Mouse (Mus musculus): ENCODE results near the gene Nsd1. TPM values are rescaled to one million over a fixed set of nuclear protein-coding genes. Genes with fewer than 3 reads are reported as not detected.

Gene Nsd1
- polyA plus RNA-seq, 1 experiment from 2014 or later: 64.3 TPM

- Histone ChIP-seq H3K4me1 (no peaks in the 10 kb centered on the region), H3K27ac (no peak overlapping the region), H3K4me3 (no peak overlapping the region), H3K36me3 (replicated peaks) (peaks cover 71% of the 10 kb centered on the region), H3K9ac (no peak overlapping the region), H3K9me3 (no peaks in the 10 kb centered on the region), H3K27me3 (replicated peaks) (no peaks in the 10 kb centered on the region), H3K4me2 (no peak overlapping the region)
- WGBS: 87% methylated on average over 11 of the region's 11 CpGs
- ATAC-seq (replicated peaks): no peak
These were observed 137.2 kb downstream of the Nsd1 start for GRCm38 (mm10) chr13:55346745-55347144.

GRCm38 (mm10) chr13:55361145-55361544, 151.6 kb downstream of the Nsd1 start:
- H3K4me3 ChIP-seq: peak overlapping the region; percentile 91
- no peaks in the 10 kb centered on the region; the same call in 1 of the 2 replicates for H3K36me3 ChIP-seq (replicated peaks)
- H3K27ac ChIP-seq: no peak overlapping the region
- no peak for ATAC-seq (replicated peaks)
- H3K4me1 ChIP-seq: peaks cover 23% of the 10 kb centered on the region
- no peaks in the 10 kb centered on the region for H3K9me3 ChIP-seq
- H3K9ac ChIP-seq: no peak overlapping the region
- no peaks in the 10 kb centered on the region for H3K27me3 ChIP-seq (replicated peaks)
- peak overlapping the region; percentile 80 for H3K4me2 ChIP-seq

- Histone ChIP-seq H3K27me3 (replicated peaks) (no peaks in the 10 kb centered on the region), H3K4me3 (peak overlapping the region; percentile 91), H3K36me3 (replicated peaks) (no peaks in the 10 kb centered on the region; the same call in 1 of the 2 replicates), H3K9ac (peak overlapping the region; percentile 91), H3K9me3 (no peaks in the 10 kb centered on the region), H3K4me2 (peak overlapping the region; percentile 80), H3K27ac (peak overlapping the region; percentile 86), H3K4me1 (peaks cover 23% of the 10 kb centered on the region)
- ATAC-seq (replicated peaks): peak; percentile 68
- 1% methylated on average over 32 of the region's 32 CpGs for WGBS
These were observed 152.4 kb downstream of the Nsd1 start for GRCm38 (mm10) chr13:55361974-55362452.

GRCm38 (mm10) chr13:55362453-55363060, 153.0 kb downstream of the Nsd1 start, which contains the start of gene Lman2:
Gene Lman2, minus strand, starts transcription at chr13:55362783.
- Histone ChIP-seq H3K4me2 (peak within 1 kb of the TSS; percentile 80), H3K36me3 (replicated peaks) (no peaks in the 10 kb centered on the region; the same call in 1 of the 2 replicates), H3K27me3 (replicated peaks) (no peaks in the 10 kb centered on the region), H3K4me3 (peak within 1 kb of the TSS; percentile 91), H3K27ac (peak within 1 kb of the TSS; percentile 86), H3K9ac (peak within 1 kb of the TSS; percentile 91), H3K4me1 (peaks cover 23% of the 10 kb centered on the region), H3K9me3 (no peaks in the 10 kb centered on the region)
- WGBS: under 1% methylated on average over 35 of the region's 35 CpGs
- ATAC-seq (replicated peaks): peak; percentile 99

Other genes with a start within 250 kb of the Nsd1 start
- gene Hk3, start 188.4 kb upstream of the Nsd1 start, polyA plus RNA-seq (2015; fragmentation: Nextera tagmentation; extraction: Ambion mirVana): 1.3 and 1.4 TPM in 2 replicates
- 17.7 and 21.5 TPM in 2 replicates for gene Uimc1, start 109.5 kb upstream of the Nsd1 start, polyA plus RNA-seq (2015; fragmentation: Nextera tagmentation; extraction: Ambion mirVana)
- gene Zfp346, start 104.5 kb upstream of the Nsd1 start, polyA plus RNA-seq (2015; fragmentation: Nextera tagmentation; extraction: Ambion mirVana): 28.9 and 32.6 TPM in 2 replicates
- not detected in 2 replicates for gene Gm17617, start 76.2 kb upstream of the Nsd1 start, polyA plus RNA-seq (2015; fragmentation: Nextera tagmentation; extraction: Ambion mirVana)
- 0.37 and 0.50 TPM in 2 replicates for gene Fgfr4, start 57.1 kb upstream of the Nsd1 start, polyA plus RNA-seq (2015; fragmentation: Nextera tagmentation; extraction: Ambion mirVana)
- gene Prelid1, start 110.7 kb downstream of the Nsd1 start, polyA plus RNA-seq (2015; fragmentation: Nextera tagmentation; extraction: Ambion mirVana): 331 and 355 TPM in 2 replicates
- gene Rab24, start 112.2 kb downstream of the Nsd1 start, polyA plus RNA-seq (2015; fragmentation: Nextera tagmentation; extraction: Ambion mirVana): 104 and 105 TPM in 2 replicates
- 7.6 and 11.8 TPM in 2 replicates for gene Mxd3, start 120.0 kb downstream of the Nsd1 start, polyA plus RNA-seq (2015; fragmentation: Nextera tagmentation; extraction: Ambion mirVana)
- gene Lman2, start 153.0 kb downstream of the Nsd1 start, polyA plus RNA-seq (2015; fragmentation: Nextera tagmentation; extraction: Ambion mirVana): 57.1 and 57.5 TPM in 2 replicates
- 0.34 and 0.52 TPM in 2 replicates for gene Rgs14, start 159.9 kb downstream of the Nsd1 start, polyA plus RNA-seq (2015; fragmentation: Nextera tagmentation; extraction: Ambion mirVana)
- 0.05 TPM in 1 of 2 replicates, not detected in the other for gene Slc34a1, start 188.4 kb downstream of the Nsd1 start, polyA plus RNA-seq (2015; fragmentation: Nextera tagmentation; extraction: Ambion mirVana)
- gene Pfn3, start 205.4 kb downstream of the Nsd1 start, polyA plus RNA-seq (2015; fragmentation: Nextera tagmentation; extraction: Ambion mirVana): 0.43 and 0.45 TPM in 2 replicates
- gene F12, start 217.0 kb downstream of the Nsd1 start, polyA plus RNA-seq (2015; fragmentation: Nextera tagmentation; extraction: Ambion mirVana): 0.09 and 0.14 TPM in 2 replicates
- gene Grk6, start 235.3 kb downstream of the Nsd1 start, polyA plus RNA-seq (2015; fragmentation: Nextera tagmentation; extraction: Ambion mirVana): 40.8 and 41.4 TPM in 2 replicates

Data from midbrain, embryonic 15.5 days (tissue).